Mouse (Mus musculus) ES-E14 (cell line): ENCODE results near the gene Sppl2a. TPM values are rescaled to one million over a fixed set of nuclear protein-coding genes. Genes with fewer than 3 reads are reported as not detected.

Source experiments
- DNase-seq: peaks from one replicate; pipeline ENCODE4 v3.0.0-alpha.2; 2013; ENCODE audit warnings: low read depth, low spot score
- H3K27ac ChIP-seq: 2 replicates; pipeline ENCODE4 v1.5.1; 2012; ENCODE audit warnings: low read depth, mild to moderate bottlenecking, low read length, moderate library complexity, mixed read lengths; ENCODE audit not compliant: poor library complexity, insufficient read depth, severe bottlenecking
- H3K36me3 ChIP-seq: 2 replicates; pipeline ENCODE4 v1.6.1; 2012; ENCODE audit warnings: mild to moderate bottlenecking, low read length, moderate library complexity, mixed read lengths; ENCODE audit not compliant: control insufficient read depth, poor library complexity, insufficient read depth, severe bottlenecking
- H3K4me1 ChIP-seq, 2 experiments: fragments of 150-350 bp in 1 of 2; sonication (generic) in 1 of 2; 2 replicates each; pipeline ENCODE4 v1.6.1; 2012; ENCODE audit warnings: low read length in 2 of 2, mild to moderate bottlenecking in 1 of 2, mixed read lengths in 1 of 2; ENCODE audit not compliant: control insufficient read depth in 2 of 2, insufficient read depth in 2 of 2, poor library complexity in 1 of 2
- H3K4me3 ChIP-seq, 2 experiments: fragments of 150-350 bp in 1 of 2; sonication (generic) in 1 of 2; 2 replicates each; pipeline ENCODE4 v1.5.1; 2012; ENCODE audit warnings: low read length in 2 of 2, low read depth in 1 of 2, mild to moderate bottlenecking in 1 of 2, mixed read lengths in 1 of 2; ENCODE audit not compliant: insufficient read depth in 1 of 2, poor library complexity in 1 of 2, severe bottlenecking in 1 of 2
- H3K9ac ChIP-seq: 2 replicates; pipeline ENCODE4 v1.6.1; 2012; ENCODE audit warnings: low read depth, mild to moderate bottlenecking, low read length, mixed read lengths; ENCODE audit not compliant: poor library complexity, insufficient read depth, severe bottlenecking
- H3K9me3 ChIP-seq: fragments of 150-350 bp; sonication (generic); 2 replicates; pipeline ENCODE4 v1.6.1; 2012; ENCODE audit warnings: low read depth, mild to moderate bottlenecking, low read length; ENCODE audit not compliant: control insufficient read depth, insufficient read depth
- CHD2 ChIP-seq: IDR thresholded peaks from 2 replicates; pipeline ENCODE4 v1.6.1; 2014; ENCODE audit warnings: mild to moderate bottlenecking, low read depth, low read length, inconsistent platforms
- HCFC1 ChIP-seq: IDR thresholded peaks from 2 replicates; pipeline ENCODE4 v1.6.1; 2012; ENCODE audit warnings: low read length, inconsistent platforms, borderline replicate concordance; ENCODE audit not compliant: insufficient read depth
- MAFK ChIP-seq: IDR thresholded peaks from 2 replicates; pipeline ENCODE4 v1.6.1; 2014; ENCODE audit warnings: mild to moderate bottlenecking, low read depth, low read length, inconsistent platforms; ENCODE audit not compliant: insufficient read depth
- ZC3H11A ChIP-seq: IDR thresholded peaks from 2 replicates; pipeline ENCODE4 v1.6.1; 2012; ENCODE audit warnings: low read depth, mild to moderate bottlenecking, inconsistent platforms, low read length, borderline replicate concordance
- ZNF384 ChIP-seq: IDR thresholded peaks from 2 replicates; pipeline ENCODE4 v1.6.1; 2012; ENCODE audit warnings: low read depth, low read length, inconsistent platforms
- in situ Hi-C, 2 experiments: fragments of 600-800 bp; cut with MboI; formaldehyde crosslinking; loops; one replicate each; pipeline ENCODE4 v1.15.1; 2025; ENCODE audit warnings: low sequenced_read_pairs in 2 of 2, inconsistent platforms in 1 of 2; ENCODE audit not compliant: unreplicated experiment in 2 of 2
- total RNA-seq: library from RNA; depleted of rRNA; stranded (reverse); fragments of 300-350 nt; gene quantifications from 2 replicates; pipeline ENCODE4 v1.2.3, GENCODE M21; 2012

Sppl2a gene
- total RNA-seq, 1 experiment, result 18.3 TPM

GRCm38 (mm10) chr2:126877991-126878390 is 55.0 kb downstream of the Sppl2a start:
- H3K4me1 ChIP-seq, result peaks cover 0 to 4% of the 10 kb centered on the region in 2 experiments; a peak in 2 of 4 replicates
- DNase-seq, result no peak

GRCm38 (mm10) chr2:126875871-126876796 is 56.9 kb downstream of the Sppl2a start, which contains the start of gene Trpm7:
Gene Trpm7 (minus strand): TSS chr2:126876230.
- peak; percentile 79 for DNase-seq
- Histone ChIP-seq H3K4me1 (peaks cover 0 to 4% of the 10 kb centered on the region in 2 experiments; a peak in 2 of 4 replicates), H3K4me3 (peak within 1 kb of the TSS; percentile 77 to 92), H3K9ac (peak within 1 kb of the TSS; percentile 88), H3K36me3 (no peaks in the 10 kb centered on the region), H3K27ac (peak within 1 kb of the TSS; percentile 88), H3K9me3 (no peaks in the 10 kb centered on the region)
- in situ Hi-C loops, result no loop called here
- no peak for TF ChIP-seq MAFK
- peak; percentile 54; the same call in 1 of the 2 replicates for TF ChIP-seq CHD2
- TF ChIP-seq HCFC1, result peak; percentile 81
- TF ChIP-seq ZC3H11A, result no peak
- peak; percentile 14; the same call in 1 of the 2 replicates for TF ChIP-seq ZNF384

More at GRCm38 (mm10) chr2:126877991-126878390, 55.0 kb downstream of the Sppl2a start:
- Histone ChIP-seq H3K27ac (no peak overlapping the region), H3K36me3 (no peaks in the 10 kb centered on the region), H3K9ac (no peak overlapping the region), H3K9me3 (no peaks in the 10 kb centered on the region), H3K4me3 (no peak overlapping the region)
- no peak for TF ChIP-seq HCFC1
- TF ChIP-seq MAFK, result no peak
- TF ChIP-seq ZNF384, result no peak
- TF ChIP-seq ZC3H11A, result no peak
- TF ChIP-seq CHD2, result no peak
- in situ Hi-C loops, result no loop called here

GRCm38 (mm10) chr2:126875516-126875835 is 57.6 kb downstream of the Sppl2a start:
- Histone ChIP-seq H3K36me3 (no peaks in the 10 kb centered on the region), H3K4me3 (peak overlapping the region; percentile 77 to 92), H3K9me3 (no peaks in the 10 kb centered on the region), H3K4me1 (peaks cover 0 to 4% of the 10 kb centered on the region in 2 experiments; a peak in 2 of 4 replicates), H3K27ac (peak overlapping the region; percentile 88), H3K9ac (peak overlapping the region; percentile 88)
- in situ Hi-C loops, result no loop called here
- DNase-seq, result peak; percentile 51
- TF ChIP-seq MAFK (no peak), HCFC1 (no peak), ZNF384 (no peak), ZC3H11A (no peak), CHD2 (no peak)

GRCm38 (mm10) chr2:126874809-126875515 is 58.1 kb downstream of the Sppl2a start:
- Histone ChIP-seq H3K36me3 (no peaks in the 10 kb centered on the region), H3K4me3 (peak overlapping the region; percentile 77 to 92), H3K9me3 (no peaks in the 10 kb centered on the region), H3K9ac (peak overlapping the region; percentile 88), H3K4me1 (peaks cover 0 to 4% of the 10 kb centered on the region in 2 experiments; a peak in 2 of 4 replicates), H3K27ac (peak overlapping the region; percentile 88)
- TF ChIP-seq CHD2, result no peak
- no peak for TF ChIP-seq ZC3H11A
- no peak for TF ChIP-seq HCFC1
- no peak for TF ChIP-seq ZNF384
- no peak for DNase-seq
- in situ Hi-C loops, result no loop called here
